Mouse (Mus musculus): ENCODE measurements at regions not wholly inside any gene's neighbourhood (a gene's known extent, or its start where the extent isn't known, plus 50 kb on each side); places are given as distances from the start of the nearest gene placed in this dataset.

DNA sequence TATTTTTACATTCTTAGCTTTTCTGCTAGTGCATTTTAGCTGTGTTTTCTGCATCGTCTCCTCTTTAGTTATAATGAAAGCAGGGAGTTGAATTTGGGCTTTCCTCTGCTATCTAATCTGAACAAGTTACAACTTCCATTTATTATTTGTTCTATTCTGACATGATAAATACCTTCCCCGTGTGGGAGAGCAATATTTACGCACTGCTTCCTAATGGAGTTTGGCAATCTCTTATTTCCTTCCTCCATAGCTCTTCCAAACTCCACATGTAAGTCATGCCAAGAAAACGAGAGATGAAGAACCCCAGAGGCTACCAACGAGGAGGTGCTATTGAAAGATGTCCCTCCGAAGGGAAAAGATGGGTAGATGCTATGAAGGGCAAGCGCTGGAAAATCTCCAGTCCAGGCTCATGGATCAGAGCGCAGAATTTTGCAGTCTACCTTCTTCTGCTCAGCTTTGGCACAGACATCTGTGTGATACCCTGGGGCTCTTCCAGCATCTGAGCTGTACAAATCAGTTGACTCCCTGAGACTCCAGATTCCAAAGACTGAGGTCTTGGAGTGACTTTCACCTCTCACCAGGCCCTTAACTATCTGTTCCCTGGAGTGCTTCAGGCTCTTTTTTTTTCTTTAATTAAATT, 167.4 kb upstream of the Tgfbr2 start:
- no peak for TF ChIP-seq CTCF (IDR thresholded peaks at IDR 0.05; ENCODE audit: low read depth)
- no peak for TF ChIP-seq EP300 (optimal IDR thresholded peaks at IDR 0.05)
